Mouse (Mus musculus) left cerebral cortex, adult 2 months (tissue): ENCODE measurements around the gene Dclk2. TPM values are rescaled to one million over a fixed set of nuclear protein-coding genes. Genes with fewer than 3 reads are reported as not detected.

ENCODE experiments used
- DNase-seq, 2 experiments: peaks; one replicate each; pipeline ENCODE4 v3.0.0; 2021 to 2022; ENCODE audit warnings: low spot score in 2 of 2, mixed read lengths in 1 of 2; ENCODE audit errors: extremely low spot score in 1 of 2
- H3K27ac ChIP-seq: fragments of 200-600 bp; 2 replicates; pipeline ENCODE4 v1.8.1; 2022
- H3K4me3 ChIP-seq: fragments of 200-600 bp; 2 replicates; pipeline ENCODE4 v1.8.1; 2022
- CTCF ChIP-seq: fragments of 200-600 bp; IDR thresholded peaks from 2 replicates; pipeline ENCODE4 v1.8.1; 2022; ENCODE audit warnings: antibody characterized with exemption, mild to moderate bottlenecking, moderate library complexity
- intact Hi-C: fragments of 180-260 bp; cut with DNase I; formaldehyde crosslinking; loops from one replicate; pipeline ENCODE4 v1.15.1; 2025
- total RNA-seq, 2 experiments: library from RNA; stranded (reverse); gene quantifications; 2 replicates each; pipeline ENCODE4 v1.2.3; 2021

Gene Dclk2
- total RNA-seq, 2 experiments from 2014 or later = 55.6 to 62.8 TPM

DNA sequence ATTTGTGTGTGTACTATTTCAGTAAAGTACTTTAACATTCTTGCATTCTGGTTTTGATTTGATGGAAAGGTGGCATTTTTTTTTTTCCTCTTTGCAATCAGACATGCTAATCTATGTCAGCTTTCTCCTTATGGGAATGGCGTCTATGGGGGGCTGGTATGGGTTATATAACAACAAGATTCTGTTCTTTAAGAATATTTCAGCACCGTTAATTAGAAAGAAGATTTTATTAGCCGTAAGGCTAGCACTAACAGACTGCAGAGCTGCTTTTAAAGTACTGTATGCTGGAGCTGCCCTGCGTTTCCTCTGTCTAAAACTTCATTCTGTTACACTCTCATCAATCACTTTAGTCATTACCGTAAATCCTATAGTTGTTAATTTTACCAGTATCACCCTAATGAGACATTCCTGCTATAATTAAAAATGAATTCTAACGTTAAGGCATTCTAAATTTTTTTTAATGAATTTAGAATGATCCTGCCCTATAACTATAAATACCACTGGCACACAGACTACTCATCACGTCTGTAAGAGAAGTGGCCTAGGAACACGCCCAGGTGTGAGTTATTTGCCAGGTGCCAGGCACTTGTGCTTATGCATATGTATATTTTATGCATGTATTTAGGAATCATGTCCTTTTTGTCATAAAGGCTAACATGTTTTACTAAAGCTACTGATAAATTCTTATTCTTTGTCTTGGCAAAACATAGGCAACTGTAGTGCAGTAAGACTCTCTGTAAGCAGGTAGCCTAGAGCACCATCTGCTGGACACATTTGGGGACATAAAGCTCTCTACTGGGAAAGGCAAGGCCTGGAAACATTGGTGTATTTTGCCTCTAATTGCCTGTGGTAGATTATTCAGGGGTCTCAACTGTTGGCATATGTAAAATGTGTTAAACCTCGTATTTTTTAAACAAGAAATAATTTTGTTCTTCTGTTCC, 159.3 kb downstream of the Dclk2 start:
- H3K27ac ChIP-seq = no peak overlapping the region
- no peak overlapping the region for H3K4me3 ChIP-seq
- peak; percentile 71 to 72 for DNase-seq
- peak; percentile 96 for TF ChIP-seq CTCF
- intact Hi-C loops = loop anchor here (10.0 kb wide), 1 partner anchor 437 kb away; no protein-coding TSS in a partner anchor

DNA sequence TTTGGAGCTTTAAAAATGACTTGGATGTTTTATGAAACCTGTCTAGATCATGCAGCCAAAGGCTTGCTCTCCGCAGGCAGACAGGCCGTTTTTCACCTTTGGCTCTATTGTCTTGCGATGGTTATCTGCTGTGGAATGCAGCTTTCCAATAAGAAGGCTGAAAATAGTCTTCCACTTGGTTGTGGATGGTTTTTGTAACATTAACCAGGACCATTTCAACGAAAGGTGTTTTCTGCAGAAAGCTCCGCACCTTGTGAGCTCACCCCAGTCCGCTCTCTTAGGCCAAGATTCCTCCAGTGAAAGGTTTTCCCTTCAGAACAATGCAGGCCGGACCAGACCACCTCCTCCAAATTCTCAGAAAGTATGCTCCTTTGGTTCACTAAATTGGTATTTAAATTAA, 160.2 kb downstream of the Dclk2 start:
- DNase-seq = no peak
- H3K27ac ChIP-seq = no peak overlapping the region
- TF ChIP-seq CTCF = no peak
- intact Hi-C loops = loop anchor here (10.0 kb wide), 1 partner anchor 436 kb away; no protein-coding TSS in a partner anchor
- no peak overlapping the region for H3K4me3 ChIP-seq

DNA sequence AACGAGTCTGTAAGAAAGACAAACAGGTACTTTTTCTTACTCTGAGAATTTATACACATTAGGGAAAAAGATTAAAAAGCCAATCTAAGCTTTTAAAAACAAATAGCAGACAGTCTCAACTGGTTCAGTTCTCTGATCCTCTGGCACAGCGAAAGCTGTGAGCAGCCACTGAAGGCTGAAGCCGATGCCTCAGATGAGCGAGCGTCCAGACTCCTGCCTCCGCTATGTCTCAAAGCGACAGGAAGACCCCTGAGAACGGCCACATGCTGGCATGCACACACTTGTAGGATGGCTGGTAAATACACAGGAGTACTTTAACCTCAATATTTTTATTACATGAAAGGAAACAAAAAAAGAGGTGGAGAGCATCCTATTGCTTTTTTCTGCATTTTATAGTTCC, 160.8 kb downstream of the Dclk2 start:
- H3K27ac ChIP-seq = no peak overlapping the region
- H3K4me3 ChIP-seq = no peak overlapping the region
- TF ChIP-seq CTCF = no peak
- DNase-seq = no peak
- intact Hi-C loops = loop anchor here (10.0 kb wide), 2 partner anchors 215 to 435 kb away; partner anchors contain the start of gene Mab21l2

DNA sequence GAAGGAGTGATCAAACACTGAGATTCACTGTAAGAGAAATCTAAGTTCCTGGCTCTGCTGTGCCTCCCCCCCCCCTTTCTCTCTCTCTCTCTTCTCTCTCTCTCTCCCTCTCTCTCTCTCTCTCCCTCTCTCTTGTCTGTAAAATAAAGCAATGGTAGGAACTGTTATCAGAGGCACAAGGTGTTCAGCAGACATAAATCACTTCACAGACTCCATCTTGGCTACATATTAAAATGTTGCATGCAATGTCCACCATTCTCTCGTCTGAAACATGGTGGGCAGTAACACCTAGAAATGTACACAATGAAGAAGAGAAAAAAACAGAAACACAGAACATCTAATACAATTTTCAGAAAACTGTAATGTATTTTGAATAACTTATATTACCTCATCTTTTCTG, 161.3 kb downstream of the Dclk2 start:
- intact Hi-C loops = loop anchor here (10.0 kb wide), 1 partner anchor 215 kb away; the partner anchor contains the start of gene Mab21l2
- TF ChIP-seq CTCF = no peak
- DNase-seq = no peak
- Histone ChIP-seq H3K27ac (no peak overlapping the region), H3K4me3 (no peak overlapping the region)

DNA sequence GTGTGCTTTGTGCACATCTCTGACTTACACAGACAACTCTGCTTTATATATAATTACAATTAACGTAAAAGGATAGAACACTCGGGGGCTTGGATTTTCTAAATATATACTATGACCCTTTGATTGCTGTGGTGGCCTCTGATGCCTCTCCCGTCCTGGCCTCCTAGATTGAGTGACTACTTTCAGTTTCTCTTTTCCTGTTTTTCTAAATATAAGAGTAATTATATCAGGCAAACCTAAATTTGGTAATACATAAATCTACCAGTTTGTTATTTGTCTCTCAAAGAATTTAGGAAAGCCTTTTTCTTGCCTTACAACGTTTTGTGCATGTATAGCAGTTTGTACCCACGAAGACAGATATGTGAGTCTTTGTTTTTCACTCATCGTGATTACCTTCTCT, 161.9 kb downstream of the Dclk2 start:
- TF ChIP-seq CTCF = no peak
- Histone ChIP-seq H3K4me3 (peak overlapping the region; percentile 11; the same call in 1 of the 2 replicates), H3K27ac (no peak overlapping the region)
- no peak for DNase-seq
- intact Hi-C loops = loop anchor here (10.0 kb wide), 1 partner anchor 214 kb away; the partner anchor contains the start of gene Mab21l2

DNA sequence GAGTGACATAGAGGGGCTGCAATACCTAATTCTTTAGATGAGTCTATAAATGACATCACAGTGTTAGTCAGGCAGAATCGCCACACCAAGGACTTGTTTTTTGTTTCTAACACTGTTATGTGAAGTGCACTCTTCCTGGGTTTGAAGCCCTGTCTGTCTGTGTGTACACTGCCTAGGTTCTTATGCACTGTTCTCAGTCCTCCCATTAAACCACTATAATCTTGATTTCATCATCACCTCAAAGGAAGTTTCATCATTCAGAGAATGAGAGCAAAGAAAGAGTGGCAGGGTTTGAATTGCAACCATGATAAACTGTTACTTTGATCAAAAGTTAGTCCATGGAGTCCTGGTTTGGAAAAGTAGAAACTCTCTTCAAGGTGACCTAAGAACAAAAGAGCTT, 164.1 kb downstream of the Dclk2 start:
- no peak overlapping the region for H3K27ac ChIP-seq
- DNase-seq = no peak
- intact Hi-C loops = loop anchor here (10.0 kb wide), 1 partner anchor 212 kb away; the partner anchor contains the start of gene Mab21l2
- TF ChIP-seq CTCF = no peak
- H3K4me3 ChIP-seq = no peak overlapping the region

DNA sequence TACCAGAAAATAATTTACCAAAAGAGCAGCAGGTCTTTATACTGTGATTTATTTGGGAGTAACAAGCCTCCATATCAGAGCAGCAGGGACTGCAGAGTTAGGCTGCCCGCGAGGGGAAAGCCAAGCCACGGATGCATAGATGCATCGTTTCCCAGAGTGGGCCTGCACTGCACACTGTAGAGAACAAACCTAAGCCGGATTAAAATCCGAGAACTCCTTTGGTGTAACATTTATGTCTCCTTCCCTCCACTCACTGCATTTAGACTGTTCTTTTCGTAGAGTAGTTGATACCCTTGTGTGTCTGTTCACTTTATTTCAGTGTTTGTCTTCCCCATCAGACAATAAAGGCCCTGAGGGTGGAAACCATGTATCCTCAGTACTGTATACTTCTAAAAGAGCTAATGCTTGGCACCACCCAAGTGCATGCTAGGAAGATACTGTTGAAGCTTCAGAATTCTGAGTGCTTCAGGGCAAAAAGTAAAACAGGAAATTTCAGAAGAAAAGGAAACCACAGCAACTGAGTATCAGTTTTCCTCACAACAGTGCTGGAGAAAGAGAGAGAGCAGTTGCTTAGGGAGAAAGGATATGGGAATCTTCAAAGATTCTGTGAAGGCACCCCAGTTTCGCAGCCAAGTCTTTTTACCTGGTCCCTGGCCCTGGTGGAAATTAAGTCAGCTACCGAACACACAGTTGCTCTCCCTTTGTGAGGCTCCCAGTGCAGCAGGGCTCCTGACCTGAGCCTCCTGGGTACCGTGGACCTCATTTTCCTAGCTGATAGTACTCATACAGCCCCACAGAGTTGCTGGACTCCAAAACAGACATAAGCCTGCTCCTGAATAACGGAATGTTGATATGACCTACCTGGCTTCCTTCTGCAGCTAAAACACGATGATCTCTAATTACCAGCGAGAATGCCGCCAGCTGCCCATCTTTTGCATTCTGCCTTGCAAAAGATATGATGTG, 165.8 kb downstream of the Dclk2 start:
- intact Hi-C loops = loop anchor here (10.0 kb wide), 1 partner anchor 210 kb away; the partner anchor contains the start of gene Mab21l2
- no peak for DNase-seq
- TF ChIP-seq CTCF = no peak
- no peak overlapping the region for H3K27ac ChIP-seq
- no peak overlapping the region for H3K4me3 ChIP-seq

DNA sequence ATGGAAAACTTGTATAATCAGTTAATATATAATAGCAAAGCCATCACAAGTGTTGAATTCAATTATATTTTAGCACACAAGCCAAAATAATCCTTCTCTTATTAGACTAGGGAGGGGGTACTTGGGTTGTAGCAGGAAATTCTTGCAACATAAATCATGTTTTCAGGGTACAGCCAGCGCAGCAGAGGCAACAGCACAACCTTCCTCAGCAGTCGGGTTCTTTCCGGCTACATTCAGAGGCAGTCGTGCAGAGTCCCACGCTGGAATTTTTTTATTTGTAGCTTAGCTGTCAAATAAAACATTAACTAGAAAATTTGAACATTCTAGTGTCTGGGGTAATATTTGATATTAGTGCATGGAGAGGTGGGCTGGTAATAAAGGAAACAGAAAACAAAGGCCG, 166.5 kb downstream of the Dclk2 start:
- no peak for DNase-seq
- H3K4me3 ChIP-seq = no peak overlapping the region
- intact Hi-C loops = loop anchor here (10.0 kb wide), 1 partner anchor 209 kb away; the partner anchor contains the start of gene Mab21l2
- TF ChIP-seq CTCF = no peak
- no peak overlapping the region for H3K27ac ChIP-seq

DNA sequence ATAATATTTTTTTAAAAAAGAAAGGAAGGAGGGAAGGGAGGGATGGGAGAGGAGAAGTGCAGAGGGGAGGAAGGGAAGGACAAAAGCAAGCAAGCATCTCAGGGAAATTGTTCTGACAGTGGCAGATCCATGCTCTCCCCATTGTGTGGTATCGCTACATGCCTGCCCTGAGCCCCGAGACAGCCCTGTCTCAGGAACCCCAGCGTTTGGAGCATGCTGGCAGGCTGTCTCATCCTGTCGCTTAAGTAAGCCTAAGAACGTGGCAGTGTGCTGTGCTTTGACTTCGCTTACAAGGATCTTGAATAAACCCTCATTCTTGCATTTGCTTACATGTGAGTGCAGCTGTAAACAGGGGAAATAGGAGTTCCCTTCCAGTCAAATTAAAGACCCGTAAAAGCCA, 170.0 kb downstream of the Dclk2 start:
- no peak for TF ChIP-seq CTCF
- intact Hi-C loops = loop anchor here (10.0 kb wide), 1 partner anchor 206 kb away; the partner anchor contains the start of gene Mab21l2

DNA sequence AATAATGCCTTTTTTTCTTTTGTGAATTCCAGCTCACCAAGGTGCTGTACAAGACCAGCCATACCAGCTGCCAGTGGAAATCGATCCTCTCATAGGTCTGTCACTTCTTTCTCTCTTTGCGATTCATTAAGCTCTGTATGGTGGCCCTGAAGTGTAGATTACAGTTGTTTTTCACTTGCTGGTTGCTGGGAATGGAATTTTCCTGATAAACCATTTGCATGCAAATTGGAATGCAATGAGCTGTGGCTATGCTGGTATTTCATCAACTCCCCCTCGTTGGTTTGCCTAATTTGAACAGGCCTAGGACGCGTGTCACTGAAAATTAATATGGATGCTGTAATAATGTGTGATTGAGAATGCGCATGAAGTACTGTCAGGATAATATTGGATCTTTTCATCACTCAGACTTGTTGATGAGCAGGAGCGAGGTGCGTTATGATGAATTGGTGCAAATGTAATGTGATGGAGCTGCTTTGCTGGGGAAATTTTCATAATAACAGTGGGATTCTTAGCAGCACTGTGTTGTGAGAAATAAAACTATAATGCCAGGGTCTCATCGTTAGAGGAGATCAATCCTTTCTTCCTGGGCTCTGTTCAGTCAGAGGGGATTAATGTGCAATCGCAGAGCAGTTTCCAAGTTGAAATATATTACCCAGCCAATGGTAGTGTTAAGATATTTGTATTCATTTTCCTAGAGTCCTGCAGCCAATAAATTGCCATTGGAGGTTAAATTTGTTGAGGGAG, 174.7 kb downstream of the Dclk2 start:
- intact Hi-C loops = no loop called here
- no peak for DNase-seq
- no peak overlapping the region for H3K27ac ChIP-seq
- TF ChIP-seq CTCF = no peak
- H3K4me3 ChIP-seq = no peak overlapping the region

More for the DNA sequence above, 170.0 kb downstream of the Dclk2 start:
- Histone ChIP-seq H3K27ac (no peak overlapping the region), H3K4me3 (no peak overlapping the region)
- no peak for DNase-seq

DNA sequence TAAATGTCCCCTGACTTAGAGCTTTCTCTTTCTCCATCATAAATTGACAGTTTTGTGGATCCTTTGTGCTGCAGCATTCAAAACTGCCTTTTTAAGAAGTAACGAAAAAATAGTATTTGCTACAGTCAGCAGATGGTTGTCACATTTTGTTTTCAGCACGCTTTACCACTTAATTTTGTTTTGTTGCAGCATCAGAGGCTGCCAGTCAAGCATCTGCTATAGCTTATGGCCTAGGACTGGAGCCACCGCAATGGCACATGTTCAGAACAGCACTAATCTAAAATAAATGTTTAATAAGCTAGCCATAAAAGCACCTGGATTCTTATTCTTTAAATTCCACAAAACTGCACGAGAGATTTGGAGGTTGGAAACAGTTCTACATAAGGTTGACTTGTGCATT, 175.3 kb downstream of the Dclk2 start:
- no peak overlapping the region for H3K4me3 ChIP-seq
- intact Hi-C loops = no loop called here
- H3K27ac ChIP-seq = no peak overlapping the region
- DNase-seq = no peak
- TF ChIP-seq CTCF = no peak
